Mouse (Mus musculus) limb, embryonic 15.5 days (tissue): ENCODE results near the gene Gpcpd1. TPM values are rescaled to one million over a fixed set of nuclear protein-coding genes. Genes with fewer than 3 reads are reported as not detected.

Experiments
- ATAC-seq: fragments of 200-750 bp; cut with Nextera tagmentation; 2 replicates; pipeline ENCODE4 v1.8.0; 2017; ENCODE audit warnings: low read depth, moderate TSS enrichment; ENCODE audit not compliant: insufficient number of reproducible peaks, low FRiP score, low TSS enrichment
- H3K27ac ChIP-seq: fragments of 300-500 bp; sonication (generic); 2 replicates; pipeline ENCODE4 v1.5.1; 2015; ENCODE audit warnings: moderate library complexity, mild to moderate bottlenecking, inconsistent platforms
- H3K27me3 ChIP-seq: fragments of 300-500 bp; sonication (generic); 2 replicates; pipeline ENCODE4 v1.6.1; 2015; ENCODE audit warnings: inconsistent platforms
- H3K36me3 ChIP-seq: fragments of 300-500 bp; sonication (generic); 2 replicates; pipeline ENCODE4 v1.6.1; 2015; ENCODE audit warnings: inconsistent platforms
- H3K4me1 ChIP-seq: fragments of 300-500 bp; sonication (generic); 2 replicates; pipeline ENCODE4 v1.6.1; 2015; ENCODE audit warnings: inconsistent platforms
- H3K4me2 ChIP-seq: fragments of 300-500 bp; sonication (generic); 2 replicates; pipeline ENCODE4 v1.6.1; 2015; ENCODE audit warnings: mild to moderate bottlenecking, inconsistent platforms
- H3K4me3 ChIP-seq: fragments of 300-500 bp; sonication (generic); 2 replicates; pipeline ENCODE4 v1.5.1; 2015; ENCODE audit warnings: mild to moderate bottlenecking, inconsistent platforms
- H3K9ac ChIP-seq: fragments of 300-500 bp; sonication (generic); 2 replicates; pipeline ENCODE4 v1.6.1; 2015; ENCODE audit warnings: inconsistent platforms
- H3K9me3 ChIP-seq: fragments of 300-500 bp; sonication (generic); 2 replicates; pipeline ENCODE4 v1.6.1; 2016; ENCODE audit warnings: inconsistent platforms
- WGBS: fragments of 180-500 bp; shearing (Covaris S2); methylation state at CpG from one replicate; pipeline ENCODE4 v1.1.7; 2015; 5-methylcytosine and 5-hydroxymethylcytosine counted together
- polyA plus RNA-seq: library from polyadenylated mRNA; unstranded; fragments of >200 nt; fragmentation: Nextera tagmentation; extraction: Ambion mirVana; gene quantifications from 2 replicates; pipeline ENCODE4 v1.2.1, GENCODE M21; 2015

Gpcpd1 gene
- polyA plus RNA-seq, result 44.3 and 48.7 TPM in 2 replicates

DNA sequence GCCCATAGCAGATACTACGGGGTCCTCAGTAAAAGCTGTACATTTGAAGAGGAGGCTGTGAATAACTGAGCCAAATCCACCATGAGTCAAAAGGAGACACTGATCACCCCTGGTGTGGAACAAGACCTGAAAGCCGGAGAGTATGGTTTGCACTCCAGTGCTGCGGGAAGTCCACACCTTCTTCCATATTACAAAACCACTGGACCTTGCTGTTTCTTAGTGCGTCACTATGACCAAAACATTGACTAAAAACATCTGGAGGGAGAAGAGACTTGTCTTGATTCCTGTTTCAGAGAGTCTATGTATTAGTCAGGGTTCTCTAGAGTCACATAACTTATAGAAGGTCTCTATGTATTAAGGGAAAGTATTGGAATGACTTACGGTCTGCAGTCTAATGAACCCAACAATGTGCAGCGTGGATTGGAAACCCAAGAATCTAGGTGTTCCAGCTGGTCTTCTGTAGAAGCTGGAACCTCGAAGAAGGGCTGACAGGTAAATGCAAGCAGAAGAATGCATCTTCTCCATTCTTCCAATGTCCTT is at the start of gene Gpcpd1:
Gene Gpcpd1, minus strand, starts transcription at position 490 of the 540 bp plus-strand sequence.
- Histone ChIP-seq H3K4me1 (peaks cover 12% of the 10 kb centered on the region; the same call in 1 of the 2 replicates), H3K4me2 (no peak within 1 kb of the TSS), H3K9me3 (no peaks in the 10 kb centered on the region), H3K27me3 (no peaks in the 10 kb centered on the region), H3K36me3 (no peaks in the 10 kb centered on the region), H3K4me3 (no peak within 1 kb of the TSS), H3K27ac (no peak within 1 kb of the TSS; the same call in 1 of the 2 replicates), H3K9ac (no peak within 1 kb of the TSS)
- WGBS, result 95% methylated on average over 7 of the region's 7 CpGs
- no peak for ATAC-seq

- H3K9me3 ChIP-seq, result no peaks in the 10 kb centered on the region
- no peak overlapping the region for H3K4me3 ChIP-seq
- no peak for ATAC-seq
- H3K36me3 ChIP-seq, result no peaks in the 10 kb centered on the region
- H3K4me1 ChIP-seq, result no peaks in the 10 kb centered on the region
- no peak overlapping the region for H3K27ac ChIP-seq
- H3K4me2 ChIP-seq, result no peak overlapping the region
- no peak overlapping the region for H3K9ac ChIP-seq
- no peaks in the 10 kb centered on the region for H3K27me3 ChIP-seq
- 80% methylated on average over 1 of the region's 1 CpGs for WGBS
Observed at GRCm38 (mm10) chr2:132636534-132636933, 49.0 kb upstream of the Gpcpd1 start.

DNA sequence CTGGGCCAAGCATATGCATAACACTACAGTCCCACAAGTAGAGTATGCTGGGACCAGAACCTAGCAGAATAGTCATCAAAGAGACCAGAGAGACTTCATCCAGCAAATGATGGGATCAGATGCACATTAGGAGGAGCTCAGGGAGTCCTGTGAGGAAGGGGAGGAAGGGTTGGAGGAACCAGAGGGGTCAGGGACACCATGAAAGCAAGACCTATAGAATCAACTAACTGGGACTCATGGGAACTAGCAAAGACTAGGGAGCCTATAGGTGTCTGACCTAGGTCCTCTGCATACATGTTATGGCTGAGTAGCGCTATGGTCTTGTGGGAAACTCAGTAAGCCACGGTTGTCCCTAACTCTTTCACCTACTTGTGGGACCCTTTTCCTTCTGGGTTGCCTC is 41.1 kb upstream of the Gpcpd1 start:
- H3K4me1 ChIP-seq, result no peaks in the 10 kb centered on the region
- H3K9ac ChIP-seq, result no peak overlapping the region
- H3K4me3 ChIP-seq, result no peak overlapping the region
- H3K4me2 ChIP-seq, result no peak overlapping the region
- ATAC-seq, result no peak
- no peaks in the 10 kb centered on the region for H3K27me3 ChIP-seq
- WGBS, result 93% methylated on average over 2 of the region's 2 CpGs
- H3K9me3 ChIP-seq, result no peaks in the 10 kb centered on the region
- H3K27ac ChIP-seq, result no peak overlapping the region
- H3K36me3 ChIP-seq, result no peaks in the 10 kb centered on the region

DNA sequence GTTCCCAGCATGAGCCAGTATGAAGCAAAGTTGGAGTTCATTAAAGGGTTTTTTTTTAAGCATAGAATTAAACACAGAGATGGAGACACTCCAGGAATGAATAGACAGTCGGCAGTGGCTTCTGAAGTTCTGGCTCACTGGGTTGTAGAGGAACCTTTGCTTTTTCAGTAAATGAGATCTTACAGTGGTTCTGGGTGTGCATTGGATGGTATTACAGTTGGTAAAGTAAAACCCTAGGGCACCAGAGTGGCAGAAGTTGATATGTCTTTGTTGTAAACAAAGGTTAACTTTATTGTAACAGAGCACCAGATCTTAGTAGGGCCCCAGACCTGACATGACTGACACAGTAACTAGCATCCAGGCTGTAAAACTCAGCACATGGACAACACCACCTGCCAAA is 35.6 kb upstream of the Gpcpd1 start:
- WGBS, result 38% methylated on average over 1 of the region's 1 CpGs
- H3K4me1 ChIP-seq, result no peaks in the 10 kb centered on the region
- no peak overlapping the region for H3K27ac ChIP-seq
- no peak overlapping the region for H3K4me3 ChIP-seq
- ATAC-seq, result no peak
- H3K9me3 ChIP-seq, result no peaks in the 10 kb centered on the region
- H3K27me3 ChIP-seq, result no peaks in the 10 kb centered on the region
- H3K4me2 ChIP-seq, result no peak overlapping the region
- no peak overlapping the region for H3K9ac ChIP-seq
- H3K36me3 ChIP-seq, result no peaks in the 10 kb centered on the region

- no peak for ATAC-seq
- H3K9ac ChIP-seq, result no peak overlapping the region
- H3K27ac ChIP-seq, result no peak overlapping the region
- WGBS, result 63% methylated on average over 3 of the region's 3 CpGs
- H3K9me3 ChIP-seq, result no peaks in the 10 kb centered on the region
- H3K36me3 ChIP-seq, result no peaks in the 10 kb centered on the region
- no peaks in the 10 kb centered on the region for H3K27me3 ChIP-seq
- H3K4me1 ChIP-seq, result no peaks in the 10 kb centered on the region
- H3K4me2 ChIP-seq, result no peak overlapping the region
- no peak overlapping the region for H3K4me3 ChIP-seq
Observed at GRCm38 (mm10) chr2:132617693-132618092, 30.2 kb upstream of the Gpcpd1 start.

DNA sequence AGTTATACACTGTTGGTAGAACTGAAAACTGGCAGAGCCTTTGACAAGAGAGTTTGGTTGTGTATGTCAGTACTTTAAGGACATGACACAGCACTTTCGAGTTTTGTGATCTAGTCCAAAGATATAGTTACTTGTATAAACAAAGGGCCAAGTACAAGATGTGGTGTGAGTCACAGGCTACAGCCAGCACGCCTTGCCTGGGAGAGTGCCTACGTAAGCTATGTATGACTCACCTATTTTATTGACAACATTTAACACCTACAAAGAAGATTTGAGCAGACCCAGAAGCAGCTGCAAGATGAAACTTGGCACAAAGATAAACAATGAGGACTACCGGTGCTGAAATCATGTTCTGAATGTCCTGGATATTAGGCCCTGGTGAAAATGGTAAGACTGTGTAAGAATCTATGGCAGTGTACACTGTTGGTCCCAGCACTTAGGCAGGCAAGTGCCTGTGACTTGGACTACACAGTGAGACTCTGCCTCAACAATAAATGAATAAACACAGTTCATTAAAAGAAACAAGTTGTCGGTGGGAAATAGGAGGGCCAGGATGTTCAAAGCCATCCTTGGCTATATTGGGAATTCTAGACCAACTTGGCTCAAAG is 26.2 kb upstream of the Gpcpd1 start:
- Histone ChIP-seq H3K4me2 (no peak overlapping the region), H3K4me1 (no peaks in the 10 kb centered on the region), H3K9ac (no peak overlapping the region), H3K27ac (no peak overlapping the region), H3K27me3 (no peaks in the 10 kb centered on the region), H3K4me3 (no peak overlapping the region), H3K9me3 (0 out of 2 replicates have a peak, but pooled peaks cover 3% of the 10 kb centered on the region), H3K36me3 (no peaks in the 10 kb centered on the region)
- 48% methylated on average over 5 of the region's 5 CpGs for WGBS
- peak; percentile 74; the same call in 1 of the 2 replicates for ATAC-seq

DNA sequence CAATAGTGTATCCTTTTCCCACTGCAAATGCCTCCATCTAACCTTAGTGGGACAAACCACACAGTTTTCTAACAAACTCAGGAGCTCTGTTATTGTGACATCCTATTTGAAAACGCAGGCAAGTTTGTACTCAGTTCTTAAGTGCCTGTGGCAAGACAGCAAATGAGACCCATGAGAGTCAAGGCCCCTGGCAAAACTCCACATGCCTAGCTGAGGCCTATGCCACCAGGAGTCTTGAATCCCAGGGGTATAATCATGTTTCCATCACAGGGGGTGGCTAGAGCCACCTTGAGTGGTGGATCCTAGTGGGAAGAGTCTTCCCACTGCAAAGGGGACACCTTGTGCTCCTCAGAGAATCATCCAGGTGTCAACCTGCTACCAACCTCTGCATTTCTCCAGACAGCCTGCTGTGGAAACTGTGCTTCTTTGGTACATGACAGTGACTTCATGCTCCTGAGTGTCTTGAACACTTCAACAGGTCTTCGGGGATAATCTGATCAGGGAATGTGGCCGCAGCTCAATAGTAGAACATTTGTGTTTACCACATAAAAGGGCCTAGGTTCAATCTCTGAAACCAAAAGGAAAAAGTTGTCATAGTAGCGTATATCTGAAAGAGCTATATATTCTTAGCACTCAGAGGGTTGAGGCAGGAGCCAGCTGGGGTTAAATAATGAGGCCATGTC is 24.2 kb upstream of the Gpcpd1 start:
- peaks cover 10% of the 10 kb centered on the region for H3K4me1 ChIP-seq
- no peak overlapping the region for H3K4me3 ChIP-seq
- H3K27me3 ChIP-seq, result no peaks in the 10 kb centered on the region
- no peak for ATAC-seq
- WGBS, result 87% methylated on average over 4 of the region's 4 CpGs
- H3K4me2 ChIP-seq, result no peak overlapping the region
- no peak overlapping the region for H3K27ac ChIP-seq
- H3K36me3 ChIP-seq, result no peaks in the 10 kb centered on the region
- H3K9ac ChIP-seq, result no peak overlapping the region
- 0 out of 2 replicates have a peak, but pooled peaks cover 3% of the 10 kb centered on the region for H3K9me3 ChIP-seq

DNA sequence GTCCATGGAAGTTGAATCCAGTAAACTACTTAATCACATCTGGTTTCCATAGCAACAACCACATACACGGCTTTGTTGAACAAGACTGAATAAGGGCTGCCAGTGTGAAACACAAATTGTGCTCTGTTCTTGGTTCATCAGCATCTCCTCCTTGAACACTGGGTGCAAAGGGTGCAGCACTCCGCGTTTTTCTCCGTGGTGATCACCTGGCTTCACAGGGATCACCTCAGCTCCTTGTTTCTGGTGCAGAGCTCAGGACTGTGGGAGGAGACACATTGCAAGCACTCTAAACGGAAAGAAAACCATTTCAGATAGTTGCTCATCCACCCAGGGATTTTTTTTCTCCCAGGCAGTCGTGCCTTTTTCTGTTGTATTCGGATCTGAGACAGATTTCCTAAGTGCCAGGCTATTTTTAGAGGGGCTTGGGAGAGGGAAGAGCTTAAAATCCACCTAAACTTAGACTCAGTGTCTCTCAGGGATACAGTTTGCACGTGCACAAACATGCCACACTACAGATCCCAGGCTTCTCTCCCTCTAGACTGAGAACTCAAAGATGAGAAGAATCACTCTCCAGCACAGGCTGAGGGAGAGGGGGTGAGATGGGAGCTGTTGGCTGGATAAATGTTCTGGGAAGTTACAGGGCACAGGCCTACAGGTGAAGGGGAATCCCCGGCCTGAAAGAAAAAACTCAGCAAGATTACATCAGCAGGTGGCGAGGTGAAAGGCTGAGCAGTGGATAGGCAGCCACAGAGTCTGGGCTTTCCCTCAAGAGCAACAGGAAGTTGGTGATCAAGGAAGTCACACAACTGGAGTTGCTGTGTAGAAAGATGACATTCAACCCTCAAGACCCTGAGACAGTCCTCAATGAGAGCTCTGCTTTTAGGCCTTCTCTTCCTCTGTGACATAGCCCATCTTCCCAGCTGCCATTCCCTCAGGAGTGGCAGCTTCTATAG is 19.9 kb upstream of the Gpcpd1 start:
- WGBS, result 46% methylated on average over 10 of the region's 10 CpGs
- Histone ChIP-seq H3K27ac (peak overlapping the region; percentile 7; the same call in 1 of the 2 replicates), H3K4me1 (peaks cover 10% of the 10 kb centered on the region), H3K4me3 (no peak overlapping the region), H3K27me3 (no peaks in the 10 kb centered on the region), H3K9me3 (0 out of 2 replicates have a peak, but pooled peaks cover 3% of the 10 kb centered on the region), H3K36me3 (no peaks in the 10 kb centered on the region), H3K9ac (no peak overlapping the region), H3K4me2 (no peak overlapping the region)
- no peak for ATAC-seq

DNA sequence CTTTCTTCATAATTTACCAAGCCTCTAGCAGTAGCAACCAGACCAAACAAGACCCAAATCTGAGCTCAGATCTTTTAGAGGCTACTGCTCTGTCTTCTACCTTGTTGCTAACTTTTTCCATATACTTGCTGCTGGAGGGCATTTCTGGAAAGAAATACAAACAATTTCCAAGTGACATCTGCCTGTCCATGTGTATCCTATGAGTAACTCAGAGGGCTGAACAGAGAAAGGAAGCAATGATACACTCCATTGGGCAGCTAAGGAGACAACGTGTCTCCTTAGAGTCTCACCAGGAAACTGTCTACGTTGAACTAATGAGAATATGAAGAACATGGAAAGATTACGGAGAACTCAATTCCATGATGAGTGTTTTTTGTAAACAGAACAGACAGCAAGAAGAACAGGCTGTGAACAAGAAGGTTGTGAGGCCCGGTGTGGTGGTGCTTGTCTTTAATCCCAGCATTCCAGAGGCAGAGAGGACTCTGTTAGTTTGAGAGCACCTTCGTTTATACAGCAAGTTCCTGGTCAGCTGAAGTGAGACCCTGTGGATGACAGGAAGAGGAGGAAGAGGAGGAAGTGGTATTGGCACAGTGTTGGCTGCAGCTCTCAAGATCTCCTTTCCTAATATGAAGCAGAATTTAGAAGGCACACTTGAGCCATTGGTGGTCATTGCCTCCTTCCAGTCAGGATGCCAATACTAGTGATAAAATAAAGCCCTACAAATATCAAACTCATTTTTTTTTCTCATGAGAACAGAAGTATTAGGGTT is 18.4 kb upstream of the Gpcpd1 start:
- Histone ChIP-seq H3K4me3 (no peak overlapping the region), H3K27ac (no peak overlapping the region)
- WGBS, result 80% methylated on average over 5 of the region's 5 CpGs

DNA sequence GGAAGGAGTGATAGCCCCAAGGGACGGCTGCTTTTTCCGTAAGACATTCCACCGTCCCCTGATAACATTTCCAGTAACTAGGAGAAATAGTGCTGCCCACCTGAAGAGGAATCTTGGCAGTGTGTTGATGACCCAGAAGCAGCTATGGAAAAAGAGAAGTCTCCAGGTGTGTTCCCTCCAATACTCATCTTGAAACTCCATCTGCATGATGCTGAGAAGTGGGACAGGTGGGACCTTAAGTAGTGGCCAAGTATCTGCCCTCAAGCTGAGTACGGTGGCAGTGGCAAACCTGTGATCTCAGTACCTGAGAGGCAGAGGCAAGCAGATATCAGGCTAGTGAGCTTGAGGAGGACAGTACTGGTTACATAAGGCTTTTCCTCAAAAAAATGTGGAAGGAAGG is 17.4 kb upstream of the Gpcpd1 start:
- WGBS, result 79% methylated on average over 4 of the region's 4 CpGs
- no peak for ATAC-seq
- no peak overlapping the region for H3K4me3 ChIP-seq

More for the DNA sequence above, 18.4 kb upstream of the Gpcpd1 start:
- no peak for ATAC-seq
- 0 out of 2 replicates have a peak, but pooled peaks cover 3% of the 10 kb centered on the region for H3K9me3 ChIP-seq
- no peak overlapping the region for H3K9ac ChIP-seq
- H3K27me3 ChIP-seq, result no peaks in the 10 kb centered on the region
- H3K36me3 ChIP-seq, result no peaks in the 10 kb centered on the region
- peaks cover 10% of the 10 kb centered on the region for H3K4me1 ChIP-seq
- H3K4me2 ChIP-seq, result no peak overlapping the region

DNA sequence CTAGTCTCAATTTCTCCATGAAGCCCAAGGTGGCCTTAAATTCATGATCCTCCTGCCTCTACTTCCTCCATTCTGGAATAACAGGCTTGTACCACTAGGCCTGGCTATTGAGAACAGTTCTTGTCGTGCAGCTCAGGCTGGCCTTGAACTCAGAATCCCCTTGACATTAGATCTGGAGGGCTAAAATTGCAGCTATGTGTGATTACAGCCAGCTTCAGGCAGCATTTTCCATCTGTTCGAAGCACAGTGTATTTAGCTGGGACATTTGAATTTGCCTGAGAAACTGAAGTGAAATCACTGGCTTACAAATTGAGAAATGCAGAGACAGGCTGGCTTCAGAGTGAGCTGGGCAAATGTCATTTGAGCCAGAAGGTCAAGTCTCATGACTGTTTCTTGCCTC is 16.2 kb upstream of the Gpcpd1 start:
- Histone ChIP-seq H3K4me3 (no peak overlapping the region), H3K36me3 (no peaks in the 10 kb centered on the region), H3K4me1 (peaks cover 10% of the 10 kb centered on the region), H3K27me3 (no peaks in the 10 kb centered on the region), H3K9me3 (no peaks in the 10 kb centered on the region), H3K9ac (no peak overlapping the region), H3K4me2 (no peak overlapping the region), H3K27ac (no peak overlapping the region)
- ATAC-seq, result no peak
- 67% methylated on average over 2 of the region's 2 CpGs for WGBS

More for the DNA sequence above, 17.4 kb upstream of the Gpcpd1 start:
- Histone ChIP-seq H3K4me2 (no peak overlapping the region), H3K4me1 (peaks cover 10% of the 10 kb centered on the region), H3K9me3 (no peaks in the 10 kb centered on the region), H3K36me3 (no peaks in the 10 kb centered on the region), H3K9ac (no peak overlapping the region), H3K27me3 (no peaks in the 10 kb centered on the region), H3K27ac (no peak overlapping the region)
